Mouse (Mus musculus): ENCODE measurements around the gene Grhl3. TPM values are rescaled to one million over a fixed set of nuclear protein-coding genes. Genes with fewer than 3 reads are reported as not detected.

The Grhl3 gene
- total and polyA plus RNA-seq, 3 experiments: not detected

DNA sequence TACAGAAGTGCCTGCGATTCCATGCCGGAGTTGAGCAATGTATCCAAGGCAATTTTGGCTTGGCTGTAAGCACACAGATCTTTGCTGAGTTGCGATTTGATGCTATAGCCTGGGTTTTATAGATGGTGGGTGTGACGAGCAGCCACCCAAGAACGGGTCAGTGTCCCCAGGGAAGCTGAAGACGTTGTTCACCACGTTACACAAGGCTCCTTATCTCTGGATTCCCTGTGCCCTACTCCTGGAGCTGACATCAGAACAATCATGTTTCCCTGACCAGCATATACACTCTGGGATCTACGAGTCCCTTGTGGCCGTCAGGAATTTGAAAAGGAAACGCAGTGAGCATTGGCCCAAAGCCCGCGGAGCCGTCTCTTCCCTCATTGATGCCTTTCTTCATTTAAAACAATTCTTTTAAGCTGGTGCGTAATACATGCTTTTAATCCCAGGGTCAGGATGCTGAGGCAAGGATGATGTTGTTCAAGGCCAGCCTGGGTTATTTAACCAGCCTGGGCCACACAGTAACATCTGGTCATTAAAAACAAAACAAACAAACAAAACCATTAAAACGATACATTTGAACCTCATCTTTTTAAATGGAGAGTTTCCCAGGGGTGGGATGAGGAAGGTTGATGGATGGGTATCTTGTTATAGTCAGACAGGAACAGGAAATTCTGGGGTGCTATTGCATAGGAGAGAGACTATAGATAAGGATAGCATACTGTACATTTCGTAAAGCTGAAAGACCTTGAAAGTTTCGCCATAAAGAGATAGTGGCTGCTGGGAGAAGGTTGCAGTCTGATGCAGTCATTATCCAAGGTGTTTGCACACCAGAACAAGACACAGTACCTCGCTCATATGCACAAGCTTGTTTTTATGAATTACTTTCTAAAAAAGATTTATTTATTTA lies 34.8 kb upstream of the Grhl3 start:
- H3K9ac ChIP-seq (ENCODE audit: insufficient read depth, low read depth): no peak overlapping the region
- TF ChIP-seq GABPA (IDR thresholded peaks at IDR 0.05; ENCODE audit: insufficient replicate concordance, low read depth, low read length) (no peak), ZKSCAN1 (IDR thresholded peaks at IDR 0.05; ENCODE audit: borderline replicate concordance, low read depth, low read length) (no peak), KAT2A (IDR thresholded peaks at IDR 0.05; ENCODE audit: insufficient replicate concordance, low read length) (no peak), RAD21 (IDR thresholded peaks at IDR 0.05; ENCODE audit: low read depth, low read length) (no peak), USF1 (IDR thresholded peaks at IDR 0.05; ENCODE audit: low read depth, low read length) (no peak), EP300 (IDR thresholded peaks at IDR 0.05; ENCODE audit: low read length) (no peak), CTCF (conservative IDR thresholded peaks at IDR 0.05 in 1 of 2, IDR thresholded peaks at IDR 0.05 in 1 of 2; ENCODE audit: low read depth in 2 of 2, low read length in 2 of 2) (no peak), IRF4 (IDR thresholded peaks at IDR 0.05; ENCODE audit: low read depth, low read length) (no peak), ZNF384 (IDR thresholded peaks at IDR 0.05; ENCODE audit: low read depth, low read length) (no peak), JUND (conservative IDR thresholded peaks at IDR 0.05; ENCODE audit: low read depth, low read length) (no peak), CHD2 (IDR thresholded peaks at IDR 0.05; ENCODE audit: low read length) (no peak), MAX (IDR thresholded peaks at IDR 0.05; ENCODE audit: low read length) (no peak), PAX5 (IDR thresholded peaks at IDR 0.05; ENCODE audit: low read length) (no peak), USF2 (conservative IDR thresholded peaks at IDR 0.05; ENCODE audit: low read depth, low read length) (no peak), ZC3H11A (IDR thresholded peaks at IDR 0.05; ENCODE audit: low read depth, low read length) (no peak), NRF1 (IDR thresholded peaks at IDR 0.05; ENCODE audit: low read depth, low read length) (no peak), MXI1 (IDR thresholded peaks at IDR 0.05; ENCODE audit: low read depth, low read length) (no peak), UBTF (IDR thresholded peaks at IDR 0.05; ENCODE audit: low read depth, low read length) (no peak), MAZ (IDR thresholded peaks at IDR 0.05; ENCODE audit: low read depth, low read length) (no peak), MYC (IDR thresholded peaks at IDR 0.05; ENCODE audit: low read depth, low read length) (no peak)
- no peaks in the 10 kb centered on the region for H3K4me1 ChIP-seq (ENCODE audit: control insufficient read depth in 1 of 2, insufficient read depth in 2 of 2)
- no peaks in the 10 kb centered on the region for H3K36me3 ChIP-seq (replicated peaks in 1 of 2; ENCODE audit: control insufficient read depth in 1 of 2, insufficient read depth in 1 of 2, low read length in 1 of 2)
- dilution Hi-C loops (cut with MboI; ENCODE audit: extremely low pct_ligation_motif_present, extremely low pct_unique_long_range_greater_than_20kb, low sequenced_read_pairs): no loop called here
- H3K79me2 ChIP-seq (replicated peaks; ENCODE audit: control insufficient read depth, extremely low read depth, insufficient read depth, poor library complexity, severe bottlenecking): no peaks in the 10 kb centered on the region
- DNase-seq (ENCODE audit: extremely low read depth): no peak
- H3K27ac ChIP-seq (ENCODE audit: insufficient read depth, low read depth): no peak overlapping the region
- in situ Hi-C loops (cut with MboI; ENCODE audit: low pct_ligation_motif_present, low pct_unique_long_range_greater_than_20kb, low sequenced_read_pairs): no loop called here
- no peak overlapping the region for H3K4me3 ChIP-seq (replicated peaks in 1 of 3; ENCODE audit: low read depth in 2 of 3, low read length in 2 of 3, poor library complexity in 1 of 3)
- H3K27me3 ChIP-seq (replicated peaks): peaks cover 5% of the 10 kb centered on the region
- H3K4me2 ChIP-seq (ENCODE audit: insufficient read depth, low read depth, poor library complexity, severe bottlenecking): no peak overlapping the region
- H3K9me3 ChIP-seq (replicated peaks; ENCODE audit: low read length): peaks cover 17% of the 10 kb centered on the region

DNA sequence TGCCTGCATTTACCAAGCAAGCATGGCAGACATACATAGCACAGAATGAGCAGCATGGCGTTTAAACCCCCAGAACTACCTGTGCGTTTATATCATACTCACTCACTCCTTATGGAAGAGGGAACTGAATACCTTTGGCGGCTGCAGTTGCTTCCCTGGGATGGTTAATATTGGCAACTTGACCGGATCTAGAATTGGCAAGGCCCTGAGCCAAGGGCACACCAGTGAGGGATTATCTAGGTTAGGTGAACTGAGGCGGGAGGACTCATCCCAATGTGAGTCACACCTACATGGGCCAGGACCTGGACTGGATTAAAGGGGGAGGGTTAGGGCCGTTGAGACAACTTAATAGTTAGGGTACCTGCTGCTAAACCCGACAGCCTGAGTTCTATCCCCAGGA lies 32.8 kb upstream of the Grhl3 start:
- H3K27me3 ChIP-seq (replicated peaks): no peaks in the 10 kb centered on the region
- H3K4me3 ChIP-seq (replicated peaks in 1 of 3; ENCODE audit: low read depth in 2 of 3, low read length in 2 of 3, poor library complexity in 1 of 3): no peak overlapping the region
- no peak overlapping the region for H3K9ac ChIP-seq (ENCODE audit: insufficient read depth, low read depth)
- peaks cover 12% of the 10 kb centered on the region for H3K9me3 ChIP-seq (replicated peaks; ENCODE audit: low read length)
- H3K79me2 ChIP-seq (replicated peaks; ENCODE audit: control insufficient read depth, extremely low read depth, insufficient read depth, poor library complexity, severe bottlenecking): no peaks in the 10 kb centered on the region
- H3K36me3 ChIP-seq (replicated peaks in 1 of 2; ENCODE audit: control insufficient read depth in 1 of 2, insufficient read depth in 1 of 2, low read length in 1 of 2): no peaks in the 10 kb centered on the region
- dilution Hi-C loops (cut with MboI; ENCODE audit: extremely low pct_ligation_motif_present, extremely low pct_unique_long_range_greater_than_20kb, low sequenced_read_pairs) (no loop called here), in situ Hi-C loops (cut with MboI; ENCODE audit: low pct_ligation_motif_present, low pct_unique_long_range_greater_than_20kb, low sequenced_read_pairs) (no loop called here)
- DNase-seq (ENCODE audit: extremely low read depth): no peak
- TF ChIP-seq PAX5 (IDR thresholded peaks at IDR 0.05; ENCODE audit: low read length): no peak
- no peak for TF ChIP-seq MYC (IDR thresholded peaks at IDR 0.05; ENCODE audit: low read depth, low read length)
- TF ChIP-seq MAZ (IDR thresholded peaks at IDR 0.05; ENCODE audit: low read depth, low read length): no peak
- no peak for TF ChIP-seq HCFC1 (IDR thresholded peaks at IDR 0.05; ENCODE audit: low read depth, low read length)
- TF ChIP-seq TBP (conservative IDR thresholded peaks at IDR 0.05; ENCODE audit: low read depth, low read length): no peak
- H3K4me2 ChIP-seq (ENCODE audit: insufficient read depth, low read depth, poor library complexity, severe bottlenecking): no peak overlapping the region
- no peaks in the 10 kb centered on the region for H3K4me1 ChIP-seq (ENCODE audit: control insufficient read depth in 1 of 2, insufficient read depth in 2 of 2)
- no peak overlapping the region for H3K27ac ChIP-seq (ENCODE audit: insufficient read depth, low read depth)
